Mouse (Mus musculus): ENCODE measurements at regions not wholly inside any gene's neighbourhood (a gene's known extent, or its start where the extent isn't known, plus 50 kb on each side); places are given as distances from the start of the nearest gene placed in this dataset.
A peak's percentile ranks its signal among the peaks of the same experiment; 100 is the strongest.

DNA sequence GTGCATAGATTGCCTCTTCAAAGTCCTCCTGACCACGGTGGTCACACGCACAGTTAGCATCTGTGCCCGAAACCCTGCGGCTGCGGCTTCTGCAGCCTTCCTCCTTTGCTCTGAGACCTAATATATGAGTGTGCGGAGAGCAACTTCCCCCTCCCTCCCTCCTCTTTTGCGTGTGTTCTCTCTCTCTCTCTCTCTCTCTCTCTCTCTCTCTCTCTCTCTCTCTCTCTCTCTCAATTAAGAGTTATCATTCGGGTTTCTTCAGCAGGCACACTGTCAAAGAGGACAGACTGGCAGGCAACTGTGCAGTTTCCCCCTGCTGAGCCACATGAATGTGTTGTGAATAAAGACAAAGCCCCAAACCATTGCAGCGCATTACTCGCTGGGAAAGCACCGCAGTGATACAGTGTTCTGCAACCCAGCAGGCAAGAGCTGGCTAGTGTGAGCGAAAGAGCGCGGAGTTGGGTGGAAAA lies 900.8 kb downstream of the Mat2b start:
- peak in 1 of 2 experiments; percentile 20 for DNase-seq (ENCODE audit: low spot score in 2 of 2)

DNA sequence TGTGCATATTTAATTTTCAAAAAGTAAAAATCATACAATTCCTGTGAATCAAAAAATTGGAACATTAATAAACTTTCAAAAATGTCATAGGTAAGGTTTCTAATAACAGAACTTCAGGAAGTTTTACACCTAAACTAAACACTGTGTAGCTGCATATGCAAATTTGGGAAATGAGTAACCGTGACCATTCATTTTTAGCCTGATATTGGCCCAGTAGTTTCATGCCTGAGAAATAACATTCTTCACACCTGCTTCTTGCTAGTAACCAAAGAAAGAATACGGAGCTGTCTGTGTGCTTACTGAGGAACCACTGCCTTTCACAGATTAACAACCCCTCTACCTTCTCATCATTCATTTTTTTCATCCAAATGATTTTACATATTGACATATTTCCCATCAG lies 902.9 kb downstream of the Mat2b start:
- DNase-seq (ENCODE audit: low spot score in 2 of 2) = no peak

All from frontal cortex, postnatal 14 days (tissue).